Mouse (Mus musculus) megakaryocyte, embryonic 14.5 days (primary cell): ENCODE measurements at regions not wholly inside any gene's neighbourhood (a gene's known extent, or its start where the extent isn't known, plus 50 kb on each side); places are given as distances from the start of the nearest gene placed in this dataset.

Experiments
- FLI1 ChIP-seq: IDR thresholded peaks from 2 replicates; pipeline ENCODE4 v1.6.1; 2012; ENCODE audit warnings: low read length, inconsistent platforms, mixed read lengths
- GATA1 ChIP-seq: IDR thresholded peaks from 3 replicates; pipeline ENCODE4 v1.6.1; 2012; ENCODE audit warnings: mixed read lengths, low read length, inconsistent platforms, borderline replicate concordance

DNA sequence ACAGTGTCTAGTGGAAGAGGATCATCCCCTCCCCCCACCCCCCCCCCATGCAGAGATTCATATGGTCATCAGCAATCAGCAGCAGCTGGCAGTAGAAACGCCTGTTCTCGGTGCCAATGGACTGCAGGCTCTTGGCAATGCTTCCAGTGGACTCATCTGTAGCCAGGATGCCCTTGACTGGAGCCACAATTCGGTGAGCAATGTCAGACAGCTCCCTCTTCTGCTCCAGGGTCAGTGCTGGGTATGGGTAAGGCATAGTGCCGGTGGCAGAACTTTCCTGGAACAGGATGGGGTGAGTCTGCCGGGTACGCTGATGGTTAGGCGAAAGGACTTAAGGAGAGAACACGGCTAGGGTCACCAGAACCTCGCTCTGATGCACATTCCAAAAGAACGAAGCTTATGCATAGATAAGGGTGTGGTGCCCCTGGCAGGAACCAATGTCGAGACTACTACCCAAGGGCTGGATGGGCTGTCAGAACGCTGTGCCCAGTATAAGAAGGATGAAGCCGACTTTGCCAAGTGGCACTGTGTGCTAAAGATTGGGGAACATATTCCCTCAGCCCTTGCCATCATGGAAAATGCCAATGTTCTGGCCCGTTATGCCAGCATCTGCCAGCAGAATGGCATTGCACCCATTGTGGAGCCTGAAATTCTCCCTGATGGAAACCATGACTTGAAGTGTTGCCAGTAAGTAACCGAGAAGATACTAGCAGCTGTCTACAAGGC, 372.1 kb downstream of the Col12a1 start:
- TF ChIP-seq GATA1, result no peak
- TF ChIP-seq FLI1, result no peak
